Mouse (Mus musculus) layer of hippocampus, adult 9-11 months (tissue): Measurements from ENCODE around the gene Pde4dip.
A peak's percentile ranks its signal among the peaks of the same experiment; 100 is the strongest.

ENCODE experiments used
- DNase-seq: peaks from one replicate; pipeline ENCODE4 v3.0.0; 2022

Pde4dip gene

GRCm38 (mm10) chr3:97888168-97888901, at the start of gene Pde4dip:
Gene Pde4dip, minus strand, starts transcription at chr3:97888707.
- peak; percentile 74 for DNase-seq

GRCm38 (mm10) chr3:97937945-97938266, 49.4 kb upstream of the Pde4dip start:
- no peak for DNase-seq

GRCm38 (mm10) chr3:97937068-97937944, 48.8 kb upstream of the Pde4dip start:
- no peak for DNase-seq

- DNase-seq: no peak
These were observed 46.1 kb upstream of the Pde4dip start for GRCm38 (mm10) chr3:97934331-97935300.

GRCm38 (mm10) chr3:97933811-97934210, 45.3 kb upstream of the Pde4dip start:
- no peak for DNase-seq

- DNase-seq: peak; percentile 69
These were observed 44.7 kb upstream of the Pde4dip start for GRCm38 (mm10) chr3:97933251-97933650.

- DNase-seq: no peak
These were observed 44.3 kb upstream of the Pde4dip start for GRCm38 (mm10) chr3:97932771-97933170.

DNA sequence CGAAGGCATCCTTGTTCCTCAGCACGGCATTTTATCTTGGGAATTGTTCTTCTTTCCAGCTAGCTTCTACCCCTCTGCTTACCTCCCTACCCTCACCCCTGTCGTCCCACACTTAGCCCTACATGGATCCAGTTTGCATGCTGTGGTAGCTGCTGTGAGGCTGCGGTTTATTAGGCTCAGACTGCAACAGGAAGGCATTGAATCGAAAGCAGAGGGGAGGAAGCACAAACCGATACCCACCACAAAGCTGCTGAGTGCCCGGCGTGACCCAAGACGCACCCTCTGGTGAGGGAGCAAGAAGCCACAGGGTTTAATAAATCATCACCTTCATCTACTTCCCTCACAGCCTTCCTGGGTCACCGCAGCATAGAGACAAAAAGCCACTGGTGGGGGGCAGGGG, 43.6 kb upstream of the Pde4dip start:
- DNase-seq: peak; percentile 65

DNA sequence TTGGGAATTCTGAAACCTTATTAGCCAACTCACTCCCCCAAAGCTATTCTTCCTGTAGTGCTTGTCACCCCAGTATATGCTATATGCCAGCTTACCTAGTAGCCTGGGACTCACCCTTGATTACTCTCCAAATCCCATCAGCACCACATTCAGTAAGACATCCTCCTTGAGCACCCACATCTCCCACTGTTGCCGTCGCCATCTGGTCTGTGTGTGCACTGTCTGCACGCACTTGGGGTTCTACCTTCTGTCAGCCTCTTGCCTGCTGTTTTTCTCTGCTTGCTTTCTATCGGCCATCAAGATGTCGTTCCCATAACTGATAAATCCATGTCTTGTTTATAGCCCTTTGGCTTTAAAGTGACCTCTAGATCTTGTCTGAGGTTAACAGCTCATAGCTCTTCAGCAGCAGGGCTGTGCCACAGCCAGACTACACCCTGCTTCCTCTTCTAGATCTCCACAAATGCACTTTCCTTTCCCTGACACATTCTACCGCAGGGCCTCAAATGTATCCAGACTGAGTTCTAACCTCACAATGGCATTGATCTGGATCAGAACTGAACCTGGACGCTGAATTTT, 42.9 kb upstream of the Pde4dip start:
- peak; percentile 71 for DNase-seq

DNA sequence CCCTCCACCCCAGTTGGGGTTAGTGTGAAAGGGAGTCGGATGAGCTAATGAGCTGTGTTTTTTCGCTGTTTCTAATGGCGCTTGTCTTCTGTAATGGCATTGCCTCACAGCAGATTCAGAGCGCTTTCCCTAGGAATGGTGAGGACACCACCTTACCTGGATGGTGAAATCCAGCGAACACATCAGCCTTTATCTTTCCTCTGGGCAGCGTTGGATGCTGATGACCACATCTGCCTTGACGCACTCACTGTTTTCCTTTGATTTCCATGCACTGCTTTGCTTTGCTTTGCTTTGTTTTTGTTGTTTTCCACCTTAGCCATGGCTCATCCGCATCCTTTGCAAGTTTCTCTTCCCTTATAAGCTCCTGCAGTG, 42.3 kb upstream of the Pde4dip start:
- DNase-seq: no peak

GRCm38 (mm10) chr3:97930141-97930786, 41.8 kb upstream of the Pde4dip start:
- no peak for DNase-seq

DNA sequence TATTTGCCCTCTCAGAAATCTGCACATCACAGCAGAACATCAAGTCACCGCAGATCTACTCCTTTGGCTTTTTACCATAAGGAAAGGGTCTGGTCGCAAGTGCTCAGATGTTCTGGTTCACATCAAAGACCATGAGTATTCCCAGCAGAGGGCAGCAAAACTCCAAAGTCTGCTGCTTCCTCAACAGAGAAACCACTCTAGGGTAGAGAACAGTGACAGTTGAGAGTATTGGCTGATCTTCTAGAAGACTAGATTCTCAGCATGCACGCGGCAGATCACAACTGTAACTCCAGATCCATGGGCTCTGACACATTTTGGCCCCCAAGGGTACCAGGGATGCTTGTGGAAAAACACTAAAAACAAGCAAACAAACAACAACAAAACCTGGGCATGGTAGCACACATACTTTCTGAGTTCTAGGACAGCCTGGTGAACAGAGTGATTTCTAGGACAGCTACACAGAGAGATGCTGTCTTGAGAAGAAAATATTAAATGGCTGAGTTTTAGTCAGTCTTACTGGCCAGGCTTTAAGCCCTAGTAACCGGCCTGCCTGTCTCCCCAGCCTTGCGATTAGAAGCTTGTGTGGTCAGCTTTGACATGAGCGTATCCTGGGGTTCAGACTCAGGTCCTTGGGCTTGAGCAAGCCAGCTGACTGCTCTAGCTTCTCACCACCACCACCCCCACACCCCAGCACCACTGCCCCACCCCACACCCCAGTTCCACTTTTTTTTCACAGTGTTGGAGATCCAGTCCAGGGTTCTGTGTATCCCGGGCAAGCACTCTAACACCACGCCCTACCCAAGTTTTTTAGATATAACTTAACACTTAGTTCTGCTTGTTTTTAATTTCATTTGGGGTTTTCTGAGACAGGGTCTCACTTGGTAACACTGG, 40.7 kb upstream of the Pde4dip start:
- DNase-seq: peak; percentile 78

GRCm38 (mm10) chr3:97927322-97927721, 38.8 kb upstream of the Pde4dip start:
- DNase-seq: no peak

- no peak for DNase-seq
These were observed 36.7 kb upstream of the Pde4dip start for GRCm38 (mm10) chr3:97925246-97925645.

DNA sequence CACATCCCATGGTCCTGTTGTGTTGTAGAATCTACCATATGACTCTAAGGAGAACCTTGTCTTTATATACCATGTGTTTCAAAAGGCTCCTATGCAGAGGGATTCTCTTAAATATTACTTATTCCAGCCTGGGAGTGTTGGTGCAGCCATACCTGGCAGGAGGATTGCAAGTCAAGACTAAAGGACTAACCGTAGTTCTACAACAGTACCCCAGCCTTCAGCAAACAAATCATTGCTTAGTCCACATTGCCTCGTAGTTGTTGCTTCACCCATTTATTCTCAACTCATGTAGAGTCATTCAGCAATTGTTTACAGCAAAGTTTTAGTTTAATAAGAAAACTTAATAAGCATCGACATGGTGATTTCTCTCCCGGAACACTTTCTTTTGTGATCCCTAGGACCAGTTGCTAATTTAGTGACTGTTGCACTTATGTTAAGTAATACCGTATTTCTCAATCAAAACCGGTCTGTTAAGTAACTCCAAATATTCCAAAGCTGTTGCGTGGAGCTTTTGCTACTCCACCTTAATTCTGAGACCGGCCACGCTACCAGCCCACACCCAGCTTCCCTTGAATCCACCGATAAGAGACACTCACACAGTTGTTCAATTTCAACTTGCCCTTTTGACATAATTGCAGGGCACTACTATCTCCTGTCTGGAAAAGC, 30.5 kb upstream of the Pde4dip start:
- DNase-seq: no peak

- no peak for DNase-seq
These were observed 26.6 kb upstream of the Pde4dip start for GRCm38 (mm10) chr3:97915081-97915480.

DNA sequence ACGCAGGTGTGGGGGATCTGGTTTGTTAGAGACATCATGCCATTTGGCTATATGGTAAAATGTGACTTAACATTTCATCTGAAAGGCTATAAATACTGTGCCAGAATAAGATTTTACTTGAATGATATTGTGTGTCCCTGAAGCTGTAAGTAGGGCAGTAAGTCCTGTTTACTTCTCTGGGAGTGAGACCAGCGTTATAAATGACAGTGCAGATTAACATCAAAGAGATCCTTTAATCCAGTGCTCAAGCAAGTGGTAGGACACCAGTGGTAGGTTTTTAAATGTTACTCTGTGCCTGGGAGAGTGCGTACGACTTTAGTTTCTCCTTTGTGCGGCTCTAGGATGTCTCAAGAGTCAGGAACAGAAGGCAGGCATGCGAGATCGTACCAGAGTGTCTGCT, 22.6 kb upstream of the Pde4dip start:
- no peak for DNase-seq

- no peak for DNase-seq
These were observed 21.2 kb upstream of the Pde4dip start for GRCm38 (mm10) chr3:97909737-97910136.

DNA sequence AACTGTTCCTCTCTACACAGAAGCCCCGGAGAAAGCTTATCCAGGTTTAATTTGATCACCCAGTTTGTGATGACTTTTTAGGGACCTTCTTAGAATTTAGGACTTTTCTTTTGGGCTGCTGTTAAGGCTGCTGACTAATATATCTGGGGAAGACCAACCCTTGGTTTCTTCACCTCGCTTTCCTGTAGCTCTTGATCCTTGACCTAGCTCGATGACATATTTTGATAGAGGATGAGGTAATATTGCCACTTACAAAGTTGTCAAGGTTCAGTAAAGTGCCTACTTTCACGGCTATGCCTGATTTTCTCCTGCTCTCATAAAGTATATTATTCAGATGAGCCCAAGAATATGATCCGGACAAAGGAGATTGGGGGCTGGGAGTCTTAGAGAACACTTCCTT, 13.1 kb upstream of the Pde4dip start:
- no peak for DNase-seq
